12 mouse cellular contexts compared by ENCODE assay signal in genomic region chr9:116136146-116136545, GRCm38 (mm10).
"Had no signal": no experiment of that assay in that cellular context is flagged by ENCODE, and none has a peak within 500 bp of the region (broad histone marks: within the 10 kb centered on the region; RNA-seq: fewer than 3 reads in every experiment).

No protein-coding gene starts in this region.

- H3K4me3 ChIP-seq: limb, embryonic 15.5 days; liver, embryonic 15.5 days; lung, embryonic 15.5 days; midbrain, embryonic 13.5 days; neural tube, embryonic 15.5 days had no signal

- H3K27ac ChIP-seq: limb, embryonic 15.5 days; liver, embryonic 15.5 days; lung, embryonic 15.5 days; midbrain, embryonic 13.5 days; neural tube, embryonic 15.5 days had no signal

- H3K4me2 ChIP-seq: limb, embryonic 15.5 days; liver, embryonic 15.5 days; lung, embryonic 15.5 days; midbrain, embryonic 13.5 days; neural tube, embryonic 15.5 days had no signal

- H3K36me3 ChIP-seq: midbrain, embryonic 13.5 days; neural tube, embryonic 15.5 days had no signal

- H3K27me3 ChIP-seq: limb, embryonic 15.5 days; liver, embryonic 15.5 days; lung, embryonic 15.5 days; midbrain, embryonic 13.5 days; neural tube, embryonic 15.5 days had no signal

- DNase-seq: kidney, adult 8-10 months; kidney, postnatal 36 days; layer of hippocampus, adult 9-11 months; right cerebral cortex, adult 18-20 months; right cerebral cortex, postnatal 25 days; thymus, adult 2 months; thymus, postnatal 36 days had no signal
